Mouse (Mus musculus) CD4-positive, CD25-positive, alpha-beta regulatory T cell, adult 4 months (primary cell): ENCODE results near the gene Pdha1. TPM values are rescaled to one million over a fixed set of nuclear protein-coding genes. Genes with fewer than 3 reads are reported as not detected.

Source experiments
- ATAC-seq: one replicate; pipeline ENCODE4 v1.8.0; 2017
- polyA plus RNA-seq, 2 experiments: library from polyadenylated mRNA; unstranded; fragments of 100-300 nt; shearing (Covaris generic); gene quantifications; one replicate each; pipeline ENCODE4 v1.2.1; 2017

The Pdha1 gene
- 100 to 1,000 TPM; 170 to 198 TPM for polyA plus RNA-seq

- ATAC-seq: peak; percentile 86
Measured at GRCm38 (mm10) chrX:160137861-160138717, at the start of gene Pdha1. Gene Pdha1 (minus strand): TSS chrX:160138413.

GRCm38 (mm10) chrX:160179032-160179431, 40.8 kb upstream of the Pdha1 start:
- ATAC-seq: no peak

GRCm38 (mm10) chrX:160170150-160170549, 31.9 kb upstream of the Pdha1 start:
- ATAC-seq: peak; percentile 76

- no peak for ATAC-seq
Measured at GRCm38 (mm10) chrX:160166246-160166985, 28.2 kb upstream of the Pdha1 start.

GRCm38 (mm10) chrX:160164259-160164658, 26.0 kb upstream of the Pdha1 start:
- ATAC-seq: no peak

- no peak for ATAC-seq
Measured at GRCm38 (mm10) chrX:160153147-160153815, 15.1 kb upstream of the Pdha1 start.

- ATAC-seq: no peak
Measured at GRCm38 (mm10) chrX:160148859-160149258, 10.6 kb upstream of the Pdha1 start.

- no peak for ATAC-seq
Measured at GRCm38 (mm10) chrX:160147406-160147805, 9.2 kb upstream of the Pdha1 start.

GRCm38 (mm10) chrX:160146806-160147205, 8.6 kb upstream of the Pdha1 start:
- no peak for ATAC-seq

- no peak for ATAC-seq
Measured at GRCm38 (mm10) chrX:160137177-160137860, 894 bp downstream of the Pdha1 start.

- peak; percentile 69 for ATAC-seq
Measured at GRCm38 (mm10) chrX:160136153-160136552, 2.1 kb downstream of the Pdha1 start.

- peak; percentile 2 for ATAC-seq
Measured at GRCm38 (mm10) chrX:160135719-160136118, 2.5 kb downstream of the Pdha1 start.

GRCm38 (mm10) chrX:160134136-160134843, 3.9 kb downstream of the Pdha1 start:
- no peak for ATAC-seq

GRCm38 (mm10) chrX:160116658-160117057, 21.6 kb downstream of the Pdha1 start:
- peak; percentile 56 for ATAC-seq

- no peak for ATAC-seq
Measured at GRCm38 (mm10) chrX:160116074-160116473, 22.1 kb downstream of the Pdha1 start.

GRCm38 (mm10) chrX:160113777-160114176, 24.4 kb downstream of the Pdha1 start:
- no peak for ATAC-seq

- no peak for ATAC-seq
Measured at GRCm38 (mm10) chrX:160107817-160108216, 30.4 kb downstream of the Pdha1 start.

GRCm38 (mm10) chrX:160091973-160092372, 46.2 kb downstream of the Pdha1 start:
- no peak for ATAC-seq
